Mouse (Mus musculus): ENCODE data around the gene Ppargc1a. TPM values are rescaled to one million over a fixed set of nuclear protein-coding genes. Genes with fewer than 3 reads are reported as not detected.

Gene Ppargc1a
- polyA plus RNA-seq, 1 experiment from 2014 or later: 8.1 TPM

DNA sequence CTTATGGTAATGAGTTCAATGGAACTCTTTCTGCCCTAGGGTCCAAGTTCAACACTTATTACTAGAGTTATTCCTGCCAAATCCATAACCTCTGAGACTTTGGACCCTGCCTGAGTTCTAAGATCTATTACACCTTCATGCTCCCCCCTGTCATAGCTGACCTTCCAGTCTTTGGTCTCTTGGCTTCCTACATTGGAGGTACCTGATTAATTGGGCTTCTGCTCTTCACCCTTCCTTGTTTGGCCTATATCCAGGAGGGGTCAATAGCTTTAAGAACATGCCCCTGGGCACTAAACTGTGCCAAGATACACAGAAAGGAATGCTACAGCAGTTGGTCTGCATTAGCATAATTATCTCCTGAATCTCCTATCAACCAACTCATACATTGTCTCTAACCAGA is 141.1 kb downstream of the Ppargc1a start:
- ATAC-seq (ENCODE audit: low read depth): no peak
- H3K9ac ChIP-seq (ENCODE audit: low read length): no peak overlapping the region
- no peaks in the 10 kb centered on the region for H3K36me3 ChIP-seq (ENCODE audit: control insufficient read depth, insufficient read depth, low read length)
- no peaks in the 10 kb centered on the region for H3K9me3 ChIP-seq (ENCODE audit: control insufficient read depth, low read length)
- H3K4me3 ChIP-seq (ENCODE audit: low read length): no peak overlapping the region
- no peak overlapping the region for H3K27ac ChIP-seq (ENCODE audit: low read length)
- H3K27me3 ChIP-seq (ENCODE audit: control insufficient read depth, insufficient read depth, low read depth, low read length): no peaks in the 10 kb centered on the region
- H3K4me1 ChIP-seq (replicated peaks; ENCODE audit: control insufficient read depth, insufficient read depth, low read length): no peaks in the 10 kb centered on the region
- no peak overlapping the region for H3K4me2 ChIP-seq (ENCODE audit: low read depth, low read length)

DNA sequence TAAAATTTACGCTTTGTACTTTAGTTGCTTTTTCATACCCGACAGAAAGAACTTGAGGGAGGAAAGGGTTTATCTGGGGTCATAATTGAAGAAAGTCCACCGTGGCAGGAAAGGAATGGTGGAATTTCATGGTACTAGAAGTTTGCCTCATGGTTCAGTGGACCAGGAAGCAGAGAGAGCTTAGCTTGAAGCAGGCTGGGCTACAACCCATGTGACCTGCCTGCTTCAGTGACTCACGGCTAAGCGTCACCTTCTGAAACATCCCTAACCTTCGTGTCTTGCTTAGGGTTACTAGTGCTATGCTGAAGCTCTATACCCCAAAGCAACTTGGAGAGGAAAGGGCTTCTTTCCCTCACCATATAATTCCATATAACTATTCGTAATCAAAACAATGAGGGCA is 151.1 kb downstream of the Ppargc1a start:
- Histone ChIP-seq H3K4me3 (ENCODE audit: low read length) (no peak overlapping the region), H3K4me2 (ENCODE audit: low read depth, low read length) (no peak overlapping the region), H3K27ac (ENCODE audit: low read length) (no peak overlapping the region), H3K9ac (ENCODE audit: low read length) (no peak overlapping the region), H3K27me3 (ENCODE audit: control insufficient read depth, insufficient read depth, low read depth, low read length) (no peaks in the 10 kb centered on the region), H3K36me3 (ENCODE audit: control insufficient read depth, insufficient read depth, low read length) (no peaks in the 10 kb centered on the region), H3K9me3 (ENCODE audit: control insufficient read depth, low read length) (no peaks in the 10 kb centered on the region), H3K4me1 (replicated peaks; ENCODE audit: control insufficient read depth, insufficient read depth, low read length) (no peaks in the 10 kb centered on the region)
- ATAC-seq (ENCODE audit: low read depth): no peak
- 74% methylated on average over 7 of the region's 7 CpGs for WGBS

DNA sequence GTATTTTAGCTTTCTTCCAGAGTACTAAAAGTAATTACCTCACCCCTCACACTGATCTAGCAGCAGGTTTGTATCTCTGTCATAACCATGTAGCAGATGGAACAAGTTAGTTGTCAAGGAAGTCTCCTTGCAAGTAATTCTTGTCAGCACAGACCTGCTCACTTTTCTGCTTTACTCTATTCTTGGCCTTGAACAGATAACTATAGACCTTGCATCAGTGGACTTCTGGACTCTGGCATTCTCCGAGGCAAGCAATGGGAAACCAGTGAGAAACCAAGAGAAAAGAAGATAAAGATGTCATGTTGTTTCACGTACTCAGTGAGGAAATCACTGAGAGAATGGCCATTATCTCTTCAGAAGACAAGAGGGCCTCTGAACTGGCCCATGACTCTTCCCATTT is 152.1 kb downstream of the Ppargc1a start:
- Histone ChIP-seq H3K9me3 (ENCODE audit: control insufficient read depth, low read length) (no peaks in the 10 kb centered on the region), H3K36me3 (ENCODE audit: control insufficient read depth, insufficient read depth, low read length) (no peaks in the 10 kb centered on the region), H3K4me3 (ENCODE audit: low read length) (no peak overlapping the region), H3K27ac (ENCODE audit: low read length) (no peak overlapping the region), H3K4me1 (replicated peaks; ENCODE audit: control insufficient read depth, insufficient read depth, low read length) (no peaks in the 10 kb centered on the region), H3K27me3 (ENCODE audit: control insufficient read depth, insufficient read depth, low read depth, low read length) (no peaks in the 10 kb centered on the region), H3K9ac (ENCODE audit: low read length) (no peak overlapping the region), H3K4me2 (ENCODE audit: low read depth, low read length) (no peak overlapping the region)
- ATAC-seq (ENCODE audit: low read depth): no peak
- 70% methylated on average over 2 of the region's 2 CpGs for WGBS

DNA sequence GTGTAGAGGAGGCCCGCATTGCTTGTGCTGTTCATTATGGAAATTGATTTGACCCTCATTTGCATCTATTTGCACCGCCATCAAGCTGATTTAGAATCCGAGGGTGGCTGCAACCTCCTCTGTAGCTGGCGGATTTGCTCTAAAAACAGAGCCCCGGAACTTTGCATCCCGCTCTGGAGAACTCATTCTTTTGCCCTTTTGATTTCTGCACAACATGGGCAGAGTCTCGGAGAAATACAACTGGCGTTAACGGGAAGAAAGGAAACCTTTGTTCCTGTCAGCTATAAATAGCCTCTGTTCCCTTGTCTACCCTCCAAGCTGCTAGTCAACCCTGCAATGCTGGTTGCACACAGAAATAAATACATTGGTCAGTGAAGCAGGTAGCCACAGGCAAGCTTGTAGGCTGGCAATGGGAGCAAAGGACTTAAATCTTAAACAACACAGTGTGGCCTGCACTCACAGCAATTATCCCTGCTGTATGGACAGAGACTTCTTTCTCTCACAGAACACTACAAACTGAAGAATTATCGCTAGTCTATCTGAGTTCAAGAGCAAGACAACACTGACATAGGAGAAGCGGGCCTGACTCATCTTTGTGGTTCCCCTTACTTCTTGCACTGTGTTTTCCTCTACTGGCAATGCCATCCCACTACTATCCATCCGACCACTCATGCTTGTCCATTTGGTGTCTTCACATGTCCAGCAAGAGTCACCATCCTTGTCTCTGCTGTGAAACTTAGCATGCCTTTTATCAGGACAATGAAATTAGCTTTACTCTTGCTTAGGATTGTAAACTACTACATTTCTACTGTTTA is 155.0 kb downstream of the Ppargc1a start:
- H3K27ac ChIP-seq (ENCODE audit: low read length): no peak overlapping the region
- H3K9me3 ChIP-seq (ENCODE audit: control insufficient read depth, low read length): no peaks in the 10 kb centered on the region
- no peaks in the 10 kb centered on the region for H3K27me3 ChIP-seq (ENCODE audit: control insufficient read depth, insufficient read depth, low read depth, low read length)
- no peak overlapping the region for H3K9ac ChIP-seq (ENCODE audit: low read length)
- no peaks in the 10 kb centered on the region for H3K4me1 ChIP-seq (replicated peaks; ENCODE audit: control insufficient read depth, insufficient read depth, low read length)
- 61% methylated on average over 12 of the region's 12 CpGs for WGBS
- no peak overlapping the region for H3K4me2 ChIP-seq (ENCODE audit: low read depth, low read length)
- no peak for ATAC-seq (ENCODE audit: low read depth)
- no peaks in the 10 kb centered on the region for H3K36me3 ChIP-seq (ENCODE audit: control insufficient read depth, insufficient read depth, low read length)
- no peak overlapping the region for H3K4me3 ChIP-seq (ENCODE audit: low read length)

DNA sequence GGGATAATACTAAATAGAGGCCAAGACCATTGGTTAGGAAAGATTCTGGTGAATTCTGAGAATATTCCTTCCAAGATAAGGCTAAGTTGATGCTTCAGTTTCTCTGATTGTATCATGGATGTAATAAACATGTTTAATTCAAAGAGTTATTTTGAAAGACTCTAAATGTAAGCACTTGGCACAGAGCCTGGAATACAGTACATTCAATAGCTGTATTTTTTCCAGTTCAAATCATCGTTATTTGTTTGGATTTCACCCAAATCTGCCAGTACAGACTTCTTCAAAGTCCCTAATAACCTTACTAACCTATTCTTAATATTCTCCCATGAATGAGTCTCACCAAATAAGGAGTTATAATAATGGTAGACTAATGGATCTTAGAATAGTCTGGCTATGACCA is 157.5 kb downstream of the Ppargc1a start:
- Histone ChIP-seq H3K27me3 (ENCODE audit: control insufficient read depth, insufficient read depth, low read depth, low read length) (no peaks in the 10 kb centered on the region), H3K4me1 (replicated peaks; ENCODE audit: control insufficient read depth, insufficient read depth, low read length) (no peaks in the 10 kb centered on the region), H3K4me3 (ENCODE audit: low read length) (no peak overlapping the region), H3K9me3 (ENCODE audit: control insufficient read depth, low read length) (no peaks in the 10 kb centered on the region), H3K27ac (ENCODE audit: low read length) (no peak overlapping the region), H3K9ac (ENCODE audit: low read length) (no peak overlapping the region), H3K36me3 (ENCODE audit: control insufficient read depth, insufficient read depth, low read length) (no peaks in the 10 kb centered on the region), H3K4me2 (ENCODE audit: low read depth, low read length) (no peak overlapping the region)
- WGBS: 51% methylated on average over 1 of the region's 1 CpGs
- ATAC-seq (ENCODE audit: low read depth): no peak

DNA sequence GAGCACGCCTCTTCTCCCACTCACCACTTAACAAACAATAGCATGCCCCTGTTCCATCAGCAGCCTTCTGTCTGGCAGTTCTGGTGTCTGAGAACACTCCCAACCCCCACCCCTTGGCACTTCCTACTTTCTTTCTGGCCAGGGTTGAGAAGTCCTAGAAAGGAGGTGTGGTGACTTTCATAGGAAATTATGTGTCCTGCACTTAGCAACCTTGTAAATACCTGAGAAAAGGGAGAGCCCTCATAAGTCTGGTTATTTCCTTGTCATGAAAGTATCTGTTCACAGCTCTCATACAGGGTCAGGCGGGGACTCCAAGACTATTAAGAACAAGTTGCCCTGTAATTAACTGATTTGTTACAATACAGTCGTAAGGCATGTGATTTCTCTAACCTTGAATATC is 161.1 kb downstream of the Ppargc1a start:
- Histone ChIP-seq H3K36me3 (ENCODE audit: control insufficient read depth, insufficient read depth, low read length) (no peaks in the 10 kb centered on the region), H3K4me3 (ENCODE audit: low read length) (no peak overlapping the region), H3K4me1 (replicated peaks; ENCODE audit: control insufficient read depth, insufficient read depth, low read length) (no peaks in the 10 kb centered on the region), H3K9me3 (ENCODE audit: control insufficient read depth, low read length) (no peaks in the 10 kb centered on the region), H3K27me3 (ENCODE audit: control insufficient read depth, insufficient read depth, low read depth, low read length) (no peaks in the 10 kb centered on the region), H3K4me2 (ENCODE audit: low read depth, low read length) (no peak overlapping the region), H3K27ac (ENCODE audit: low read length) (no peak overlapping the region), H3K9ac (ENCODE audit: low read length) (no peak overlapping the region)
- 66% methylated on average over 3 of the region's 3 CpGs for WGBS
- ATAC-seq (ENCODE audit: low read depth): no peak

Measured in lung, embryonic 16.5 days (tissue).